Mouse (Mus musculus) heart, postnatal 0 days (tissue): ENCODE measurements at regions not wholly inside any gene's neighbourhood (a gene's known extent, or its start where the extent isn't known, plus 50 kb on each side); places are given as distances from the start of the nearest gene placed in this dataset.

Experiments used
- CTCF ChIP-seq: IDR thresholded peaks from 2 replicates; pipeline ENCODE4 v1.5.1; 2016; ENCODE audit warnings: antibody characterized with exemption, control low read depth, low read depth
- EP300 ChIP-seq: IDR thresholded peaks from 2 replicates; pipeline ENCODE4 v1.6.1; 2016; ENCODE audit warnings: antibody characterized with exemption, low read depth

GRCm38 (mm10) chr17:3747808-3748335, 51.8 kb upstream of the Nox3 start:
- TF ChIP-seq CTCF (no peak), EP300 (no peak)
